Comparison of ENCODE assay signal across 15 mouse cellular contexts in genomic region chr4:31499888-31500287, GRCm38 (mm10).
"Had no signal": no experiment of that assay in that cellular context is flagged by ENCODE, and none has a peak within 500 bp of the region (broad histone marks: within the 10 kb centered on the region; RNA-seq: fewer than 3 reads in every experiment).

No protein-coding gene starts in this region.

- H3K4me3 ChIP-seq: midbrain, embryonic 10.5 days; midbrain, embryonic 13.5 days; midbrain, embryonic 15.5 days; myocyte had no signal

- H3K27ac ChIP-seq: midbrain, embryonic 10.5 days; midbrain, embryonic 13.5 days; midbrain, embryonic 15.5 days had no signal

- H3K9me3 ChIP-seq: midbrain, embryonic 10.5 days; midbrain, embryonic 13.5 days; midbrain, embryonic 15.5 days had no signal

- H3K9ac ChIP-seq: lung, embryonic 14.5 days; midbrain, embryonic 13.5 days; midbrain, embryonic 15.5 days had no signal

- DNase-seq: lung, adult 18-20 months; lung, embryonic 14.5 days; lung, postnatal 10 days; lung, postnatal 4 days; right cerebral cortex, adult 18-20 months; right cerebral cortex, postnatal 25 days; right cerebral cortex, postnatal 4 days; spleen, adult 18-20 months; thymus, adult 18-20 months; thymus, postnatal 14 days; thymus, postnatal 36 days had no signal

- H3K36me3 ChIP-seq: midbrain, embryonic 10.5 days; midbrain, embryonic 13.5 days; midbrain, embryonic 15.5 days had no signal

- H3K27me3 ChIP-seq: midbrain, embryonic 13.5 days; midbrain, embryonic 15.5 days had no signal

- H3K4me1 ChIP-seq: midbrain, embryonic 10.5 days; midbrain, embryonic 13.5 days; midbrain, embryonic 15.5 days had no signal

- H3K4me2 ChIP-seq: lung, embryonic 14.5 days; midbrain, embryonic 13.5 days; midbrain, embryonic 15.5 days had no signal

- ATAC-seq: midbrain, embryonic 15.5 days had no signal
